Comparison of ENCODE assay signal across 22 mouse cellular contexts in genomic region chrX:145510675-145511074, GRCm38 (mm10). TPM values are rescaled to one million over a fixed set of nuclear protein-coding genes. Genes with fewer than 3 reads are reported as not detected.
DNase-seq lines count a peak whose midpoint lies in the region; ATAC-seq lines count a peak whose summit lies in the region.
"Had no signal": no experiment of that assay in that cellular context is flagged by ENCODE, and none has a peak within 500 bp of the region (broad histone marks: within the 10 kb centered on the region; RNA-seq: fewer than 3 reads in every experiment).

No protein-coding gene starts in this region.

- H3K4me1 ChIP-seq in kidney, embryonic 14.5 days (ENCODE audit: control insufficient read depth, insufficient read depth, low read length): no peaks in the 10 kb centered on the region
- H3K4me1 ChIP-seq in kidney, embryonic 15.5 days: 0 out of 2 replicates have a peak, but pooled peaks cover 10% of the 10 kb centered on the region
- H3K4me1 ChIP-seq in limb, embryonic 11.5 days (ENCODE audit: control insufficient read depth, insufficient read depth, low read length): no peaks in the 10 kb centered on the region
- H3K4me1 ChIP-seq: forebrain, embryonic 13.5 days; heart, embryonic 12.5 days; hindbrain, embryonic 10.5 days had no signal

- WGBS in kidney, embryonic 14.5 days: 47% methylated on average over 3 of the region's 3 CpGs
- WGBS in kidney, embryonic 15.5 days: 27% methylated on average over 3 of the region's 3 CpGs
- WGBS in limb, embryonic 11.5 days: 21% methylated on average over 3 of the region's 3 CpGs

- H3K27ac ChIP-seq in kidney, embryonic 14.5 days (ENCODE audit: low read depth, low read length): no peak overlapping the region
- H3K27ac ChIP-seq in kidney, embryonic 15.5 days: peak overlapping the region; percentile 22; the same call in 1 of the 2 replicates
- H3K27ac ChIP-seq in limb, embryonic 11.5 days (replicated peaks; ENCODE audit: low read depth, low read length): peak overlapping the region; percentile 84
- H3K27ac ChIP-seq: forebrain, embryonic 13.5 days; gastrocnemius, adult 2 months; hindbrain, embryonic 10.5 days had no signal

- H3K36me3 ChIP-seq in kidney, embryonic 14.5 days (ENCODE audit: control insufficient read depth, insufficient read depth, low read length): no peaks in the 10 kb centered on the region
- no peaks in the 10 kb centered on the region for H3K36me3 ChIP-seq in kidney, embryonic 15.5 days
- H3K36me3 ChIP-seq in limb, embryonic 11.5 days (ENCODE audit: control insufficient read depth, insufficient read depth, low read length): no peaks in the 10 kb centered on the region
- H3K36me3 ChIP-seq: embryonic facial prominence, embryonic 10.5 days; G1E; heart, embryonic 12.5 days; hindbrain, embryonic 10.5 days had no signal

- no peaks in the 10 kb centered on the region for H3K9me3 ChIP-seq in kidney, embryonic 14.5 days (ENCODE audit: control insufficient read depth, low read length)
- no peaks in the 10 kb centered on the region for H3K9me3 ChIP-seq in kidney, embryonic 15.5 days (replicated peaks)
- H3K9me3 ChIP-seq in limb, embryonic 11.5 days (ENCODE audit: control insufficient read depth, low read length): no peaks in the 10 kb centered on the region
- H3K9me3 ChIP-seq: embryonic facial prominence, embryonic 10.5 days; forebrain, embryonic 13.5 days; G1E; heart, embryonic 12.5 days; hindbrain, embryonic 10.5 days had no signal

- ATAC-seq in kidney, embryonic 14.5 days (ENCODE audit: low FRiP score, low TSS enrichment): no peak
- no peak for ATAC-seq in kidney, embryonic 15.5 days (replicated peaks; ENCODE audit: low FRiP score)
- ATAC-seq in limb, embryonic 11.5 days (ENCODE audit: insufficient number of reproducible peaks, low FRiP score, low TSS enrichment, low read depth): no peak
- ATAC-seq: CD4-positive, CD25-positive, alpha-beta regulatory T cell, adult 4 months; forebrain, embryonic 13.5 days; forebrain, postnatal 0 days had no signal

- H3K4me2 ChIP-seq in kidney, embryonic 14.5 days (replicated peaks; ENCODE audit: low read depth, low read length): no peak overlapping the region
- H3K4me2 ChIP-seq in kidney, embryonic 15.5 days: no peak overlapping the region
- no peak overlapping the region for H3K4me2 ChIP-seq in limb, embryonic 11.5 days (ENCODE audit: low read depth, severe bottlenecking)
- H3K4me2 ChIP-seq: forebrain, embryonic 13.5 days; heart, embryonic 12.5 days had no signal

- no peak overlapping the region for H3K9ac ChIP-seq in kidney, embryonic 14.5 days (ENCODE audit: low read depth, low read length)
- no peak overlapping the region for H3K9ac ChIP-seq in kidney, embryonic 15.5 days
- H3K9ac ChIP-seq in limb, embryonic 11.5 days (ENCODE audit: low read length): no peak overlapping the region
- H3K9ac ChIP-seq: forebrain, embryonic 13.5 days; forebrain, postnatal 0 days; heart, embryonic 12.5 days had no signal

- no peak overlapping the region for H3K4me3 ChIP-seq in kidney, embryonic 14.5 days (ENCODE audit: low read length)
- H3K4me3 ChIP-seq in kidney, embryonic 15.5 days (replicated peaks): no peak overlapping the region
- H3K4me3 ChIP-seq in limb, embryonic 11.5 days (ENCODE audit: low read depth, low read length): no peak overlapping the region
- H3K4me3 ChIP-seq: embryonic facial prominence, embryonic 10.5 days; forebrain, embryonic 13.5 days; gastrocnemius, adult 2 months; heart, embryonic 12.5 days; hindbrain, embryonic 10.5 days had no signal

- H3K27me3 ChIP-seq in kidney, embryonic 14.5 days (ENCODE audit: control insufficient read depth, insufficient read depth, low read length): no peaks in the 10 kb centered on the region
- peaks cover 3% of the 10 kb centered on the region; the same call in 1 of the 2 replicates for H3K27me3 ChIP-seq in kidney, embryonic 15.5 days
- H3K27me3 ChIP-seq in limb, embryonic 11.5 days (ENCODE audit: control insufficient read depth, insufficient read depth, low read length): no peaks in the 10 kb centered on the region
- H3K27me3 ChIP-seq: forebrain, embryonic 13.5 days; heart, embryonic 12.5 days had no signal

- DNase-seq in kidney, adult 11 months: peak; percentile 16
- no peak for DNase-seq in kidney, adult 18-20 months
- no peak for DNase-seq in limb, embryonic 11.5 days (ENCODE audit: low spot score)
- DNase-seq in urinary bladder, postnatal 10 days (ENCODE audit: low spot score): no peak
- DNase-seq in adrenal gland, postnatal 36 days: no peak
- no peak for DNase-seq in thymus, postnatal 10 days (ENCODE audit: low spot score in 2 of 2)
- DNase-seq: adrenal gland, postnatal 10 days; B cell, adult 2 months; cerebellum, adult 18-20 months; cerebellum, adult 9-11 months; cerebellum, postnatal 36 days; forebrain, postnatal 0 days; gastrocnemius, adult 2 months; gastrocnemius, postnatal 25 days had no signal

RNA-seq across cellular contexts. Expression of gene Amot, which starts 5.7 kb away (rescaled TPM):
- 17.4 and 32.5 TPM in 2 replicates for polyA plus RNA-seq in kidney, embryonic 14.5 days (2014; fragmentation: Nextera tagmentation; extraction: Ambion mirVana)
- polyA plus RNA-seq in kidney, embryonic 15.5 days (2015; fragmentation: Nextera tagmentation; extraction: Ambion mirVana): 24.9 and 25.0 TPM in 2 replicates
- 76.4 and 78.5 TPM in 2 replicates for polyA plus RNA-seq in limb, embryonic 11.5 days (2014; fragmentation: Nextera tagmentation; extraction: Ambion mirVana)
- total RNA-seq in adrenal gland, postnatal 36 days (2021): 1 to 10 TPM; 6.8 to 7.0 TPM
